Mouse (Mus musculus): ENCODE data around the gene Art4.
A peak's percentile ranks its signal among the peaks of the same experiment; 100 is the strongest.

Gene Art4

DNA sequence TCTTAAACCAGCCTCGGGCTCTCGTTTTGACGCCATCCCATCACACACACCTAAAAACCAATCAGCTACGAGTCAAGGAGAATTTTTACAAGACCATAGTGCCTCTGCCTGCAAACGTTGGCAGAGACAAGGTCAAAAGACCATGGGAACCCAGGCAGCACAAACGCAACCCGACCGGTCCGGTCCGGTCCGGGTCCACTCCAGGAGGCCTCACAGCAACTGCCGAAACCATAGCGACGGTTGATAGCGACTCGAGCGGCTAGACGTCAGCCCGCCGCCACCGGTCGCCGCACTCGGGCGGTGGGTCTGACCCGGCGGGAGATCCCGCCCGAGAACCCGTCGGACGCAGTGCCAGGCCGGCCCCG is 30.0 kb downstream of the Art4 start, which contains the start of gene BC049715:
TSS of gene BC049715 (plus strand) at position 111 of the 365 bp plus-strand sequence.
- no peak for DNase-seq (ENCODE audit: low read depth, low spot score)

- no peak for DNase-seq (ENCODE audit: low read depth, low spot score)
Observed at GRCm38 (mm10) chr6:136827116-136827515, 30.4 kb downstream of the Art4 start.

DNA sequence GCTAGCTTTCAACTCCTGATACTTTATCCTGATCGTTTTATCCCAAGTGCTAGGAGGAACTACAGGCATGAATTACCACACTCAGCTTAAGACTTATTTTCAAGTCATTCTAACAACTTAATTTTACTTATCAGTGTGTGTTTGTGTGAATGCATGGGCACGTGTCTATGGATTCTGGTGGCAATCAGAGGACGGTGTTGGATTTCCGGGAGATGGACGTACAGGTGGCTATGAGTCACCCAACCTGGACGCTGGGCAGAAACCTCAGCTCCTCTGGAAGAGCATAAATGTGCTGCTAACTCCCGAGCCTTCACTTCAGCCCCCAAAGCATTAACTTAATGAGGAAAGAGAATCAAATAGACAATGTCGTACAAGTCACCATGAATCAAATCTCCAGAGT is 32.5 kb downstream of the Art4 start:
- DNase-seq (ENCODE audit: low read depth, low spot score) = no peak

GRCm38 (mm10) chr6:136821086-136821485 is 36.4 kb downstream of the Art4 start:
- no peak for DNase-seq (ENCODE audit: low read depth, low spot score)

DNA sequence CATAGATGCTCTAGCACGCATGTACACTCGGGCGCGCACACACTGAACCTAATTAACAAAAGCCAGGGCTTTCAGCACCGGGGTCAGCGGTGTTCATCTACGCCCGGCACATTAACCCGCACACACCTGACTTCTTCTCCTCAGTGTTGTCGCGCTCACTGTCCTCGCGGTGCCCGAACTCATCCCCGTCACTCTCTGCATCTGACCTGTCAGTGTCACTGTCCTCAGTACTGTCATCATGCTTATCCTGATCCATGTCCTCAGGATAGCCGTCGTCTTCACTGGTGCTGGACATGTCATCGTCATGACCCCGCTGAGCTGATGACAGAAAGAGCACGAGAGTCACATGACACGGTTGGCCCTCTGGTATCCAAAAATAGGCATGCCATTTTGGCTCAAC is 37.2 kb downstream of the Art4 start:
- DNase-seq (ENCODE audit: low read depth, low spot score) = no peak

GRCm38 (mm10) chr6:136817549-136817948 is 40.0 kb downstream of the Art4 start:
- no peak for DNase-seq (ENCODE audit: low read depth, low spot score)

DNA sequence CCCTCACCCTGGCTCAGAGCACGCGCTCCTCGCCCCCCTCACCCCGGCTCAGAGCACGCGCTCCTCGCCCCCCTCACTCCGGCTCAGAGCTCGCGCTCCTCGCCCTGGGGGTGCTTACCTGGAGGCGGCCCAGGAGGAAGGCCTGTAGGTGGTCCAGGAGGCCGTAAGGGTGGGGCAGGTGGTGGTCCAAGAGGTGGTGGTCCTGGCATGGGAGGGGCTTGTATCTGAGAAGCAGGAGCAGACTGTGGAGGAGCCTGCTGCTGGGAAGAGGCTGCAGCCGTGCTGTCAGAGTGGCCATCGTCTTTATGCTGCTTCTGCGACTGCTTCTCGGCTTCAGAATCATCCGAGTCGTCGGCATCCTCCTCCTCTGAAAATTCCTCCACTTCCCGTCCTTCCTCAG is 40.7 kb downstream of the Art4 start:
- no peak for DNase-seq (ENCODE audit: low read depth, low spot score)

DNA sequence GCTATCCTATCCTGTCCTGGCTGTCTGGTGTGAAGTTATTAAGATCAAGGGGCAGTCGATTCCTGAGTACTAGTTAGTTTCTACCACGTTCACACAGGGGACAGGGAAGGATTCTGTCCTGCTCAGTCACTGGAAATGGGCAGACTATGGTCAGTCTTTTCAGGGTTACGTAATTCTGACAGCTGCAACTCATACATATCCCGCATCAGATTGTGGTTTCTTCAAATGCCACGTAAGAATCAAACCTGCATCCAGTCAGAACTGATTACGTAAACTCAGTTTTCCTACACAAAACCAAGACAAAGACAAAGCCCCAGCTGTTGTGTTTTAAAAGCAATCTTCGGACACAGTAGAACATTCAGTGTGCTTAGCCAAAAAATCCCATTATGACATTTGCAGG is 42.2 kb downstream of the Art4 start:
- no peak for DNase-seq (ENCODE audit: low read depth, low spot score)

GRCm38 (mm10) chr6:136813117-136813516 is 44.4 kb downstream of the Art4 start:
- DNase-seq (ENCODE audit: low read depth, low spot score) = no peak

DNA sequence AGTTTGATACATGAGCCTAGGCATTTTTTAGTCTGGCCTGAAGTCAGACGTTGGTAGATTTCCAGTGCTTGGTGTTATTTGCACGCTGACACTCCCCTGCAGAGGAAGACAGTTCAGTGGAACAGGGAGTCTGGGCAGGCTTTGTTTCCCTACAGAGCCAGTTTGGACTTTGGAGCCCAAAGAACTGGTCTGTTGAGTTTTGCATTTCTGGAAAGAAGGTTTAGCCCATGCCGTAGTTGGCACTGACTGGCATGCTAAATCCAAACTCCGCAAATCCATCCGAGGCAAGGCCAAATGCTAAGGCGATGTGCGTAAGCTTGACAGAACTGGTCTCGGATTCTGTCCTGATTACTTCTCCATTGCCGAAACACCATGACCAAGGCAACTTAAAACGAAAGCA is 46.3 kb downstream of the Art4 start:
- DNase-seq (ENCODE audit: low read depth, low spot score) = no peak

DNA sequence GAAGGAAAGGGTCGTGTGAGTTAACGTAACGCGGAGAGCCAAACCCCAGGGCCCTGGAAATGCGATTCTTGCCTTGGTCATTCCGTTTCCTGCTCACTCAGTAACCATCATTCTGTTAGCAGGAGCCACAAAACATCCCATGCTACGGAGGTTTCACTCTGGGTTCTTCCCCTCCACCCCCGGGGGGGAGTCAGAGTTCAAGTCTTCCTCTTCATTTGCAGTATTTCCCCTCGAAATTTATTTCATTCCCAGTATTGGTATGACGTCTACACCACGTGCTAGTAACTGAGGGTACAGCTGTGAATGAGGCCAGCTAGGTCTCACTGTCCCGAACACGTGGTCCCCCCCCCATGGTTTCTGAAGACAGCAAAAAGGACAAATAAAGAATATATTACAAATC is 47.9 kb downstream of the Art4 start:
- DNase-seq (ENCODE audit: low read depth, low spot score) = no peak

DNA sequence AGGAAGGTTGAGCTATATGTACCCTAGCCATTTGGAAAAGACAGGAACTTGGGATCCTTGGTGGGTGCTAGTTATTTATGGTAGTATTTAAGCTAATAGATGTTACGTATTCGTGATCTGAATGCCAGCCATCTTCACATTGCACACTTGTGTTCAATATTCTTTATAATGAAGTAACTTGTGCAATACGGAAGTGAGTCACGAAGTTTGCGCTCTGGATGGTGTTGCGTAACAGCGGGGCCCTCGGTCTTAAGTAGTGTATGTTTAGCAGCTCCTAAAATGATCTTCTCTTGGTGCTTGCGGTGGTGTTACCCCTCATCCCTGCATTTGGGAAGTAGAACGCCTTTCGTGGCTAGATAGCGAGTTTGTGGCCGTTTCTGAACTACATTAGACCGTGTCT is 48.5 kb downstream of the Art4 start:
- DNase-seq (ENCODE audit: low read depth, low spot score) = no peak

GRCm38 (mm10) chr6:136808631-136809046 is 48.9 kb downstream of the Art4 start:
- DNase-seq (ENCODE audit: low read depth, low spot score) = no peak

DNA sequence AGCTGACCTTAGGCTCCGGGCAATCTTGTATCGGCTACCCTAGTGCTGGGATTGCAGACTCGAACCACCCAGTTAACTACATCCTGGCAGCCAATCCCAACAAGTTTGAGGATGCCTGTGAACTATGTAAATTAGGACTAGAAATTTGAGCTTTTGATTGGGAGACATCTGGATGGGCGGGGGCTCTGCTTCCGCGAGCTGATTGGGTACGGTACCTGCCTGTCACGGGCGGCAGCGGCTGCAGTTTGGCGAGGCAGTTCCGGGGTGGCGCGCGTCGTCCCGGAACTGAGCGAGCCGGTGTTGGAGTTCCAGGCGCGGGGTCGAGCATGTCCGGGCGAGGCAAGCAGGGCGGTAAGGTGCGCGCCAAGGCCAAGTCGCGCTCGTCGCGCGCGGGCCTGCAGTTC is 49.5 kb downstream of the Art4 start, which contains the start of gene H2afj:
TSS of gene H2afj (plus strand) at position 231 of the 404 bp plus-strand sequence.
- DNase-seq (ENCODE audit: low read depth, low spot score) = peak; percentile 91

DNA sequence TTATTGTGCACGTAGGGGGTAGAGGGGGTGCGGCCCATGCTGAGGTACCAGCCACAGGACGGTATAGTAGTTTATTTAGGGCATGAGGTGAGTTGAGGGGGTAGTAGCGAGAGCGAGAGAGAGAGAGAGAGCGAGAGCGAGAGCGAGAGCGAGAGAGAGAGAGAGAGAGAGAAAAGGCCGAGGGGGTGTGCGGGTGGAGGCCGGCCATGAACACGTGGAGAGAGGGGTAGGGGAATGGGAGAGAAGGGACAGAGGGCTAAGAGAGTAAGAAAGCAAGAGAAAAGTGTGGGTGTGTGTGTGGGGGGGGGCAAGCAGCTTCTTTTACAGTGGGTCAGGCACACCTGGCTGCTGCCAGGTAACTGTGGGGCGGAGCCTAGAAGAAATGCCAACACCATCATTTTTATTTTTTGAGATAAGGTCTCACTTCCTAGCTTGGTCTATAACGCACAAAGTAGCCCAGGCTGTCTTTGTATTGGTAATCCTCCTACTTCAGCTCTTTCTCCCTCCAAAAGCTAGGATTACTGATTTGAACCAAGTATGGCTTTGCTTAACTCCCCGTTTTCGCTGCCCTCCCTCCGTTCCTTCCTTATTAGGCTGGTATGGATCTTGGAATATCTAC is 50.0 kb downstream of the Art4 start:
- no peak for DNase-seq (ENCODE audit: low read depth, low spot score)

GRCm38 (mm10) chr6:136806819-136807218 is 50.7 kb downstream of the Art4 start:
- no peak for DNase-seq (ENCODE audit: low read depth, low spot score)

DNA sequence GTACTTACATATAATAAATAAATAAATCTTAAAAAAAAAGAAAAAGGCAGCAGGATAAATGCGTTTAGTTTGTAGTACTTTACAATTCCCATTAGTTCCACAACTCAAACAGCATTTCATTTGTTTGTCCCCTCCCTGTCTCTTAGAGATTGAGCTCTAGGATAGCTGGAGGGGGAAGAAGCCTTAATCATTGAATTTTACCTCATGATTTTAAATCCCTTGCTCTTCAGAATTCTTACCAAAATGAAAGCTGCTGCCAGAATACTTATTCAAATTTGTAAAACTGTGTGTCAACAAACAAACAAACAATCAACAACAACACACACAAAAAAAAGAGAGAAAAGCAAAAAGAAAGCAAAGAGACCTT is 52.1 kb downstream of the Art4 start:
- no peak for DNase-seq (ENCODE audit: low read depth, low spot score)

DNA sequence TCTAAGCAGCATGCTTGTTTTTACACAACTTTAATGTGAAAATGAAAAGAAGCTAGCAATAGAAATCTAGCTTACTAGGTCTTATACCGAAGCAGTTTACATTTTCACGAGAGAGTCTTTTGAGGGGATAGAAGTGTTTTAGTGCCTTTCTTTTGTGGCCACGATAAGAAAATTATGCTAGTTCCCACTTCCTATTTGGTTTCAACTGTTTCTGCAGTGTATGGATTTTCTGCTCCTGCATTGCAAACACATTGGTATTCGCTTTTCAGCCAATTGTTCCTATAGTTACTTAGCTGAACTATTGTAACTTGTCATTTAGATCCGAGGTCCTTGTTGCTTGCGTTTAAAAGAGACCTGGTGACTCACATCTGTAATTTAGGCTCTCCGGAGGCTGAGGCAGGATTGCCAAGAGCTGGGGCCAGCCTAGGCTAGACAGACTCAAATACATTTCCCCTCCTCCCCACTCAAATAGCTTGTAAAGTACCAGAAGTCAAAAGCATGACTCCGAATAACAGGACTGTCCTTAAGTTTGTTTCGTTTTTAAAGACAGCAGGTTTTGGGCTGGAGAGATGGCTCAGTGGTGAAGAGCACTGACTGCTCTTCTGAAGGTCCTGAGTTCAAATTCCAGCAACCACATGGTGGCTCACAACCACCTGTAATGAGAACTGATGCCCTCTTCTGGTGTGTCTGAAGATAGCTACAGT is 52.7 kb downstream of the Art4 start:
- DNase-seq (ENCODE audit: low read depth, low spot score) = no peak

- DNase-seq (ENCODE audit: low read depth, low spot score) = peak; percentile 99
Observed at GRCm38 (mm10) chr6:136803739-136804633, 53.5 kb downstream of the Art4 start, which contains the start of gene Hist4h4. Hist4h4 (minus strand) TSS chr6:136804415.

- DNase-seq (ENCODE audit: low read depth, low spot score) = no peak
Observed at GRCm38 (mm10) chr6:136803093-136803738, 54.3 kb downstream of the Art4 start.

DNA sequence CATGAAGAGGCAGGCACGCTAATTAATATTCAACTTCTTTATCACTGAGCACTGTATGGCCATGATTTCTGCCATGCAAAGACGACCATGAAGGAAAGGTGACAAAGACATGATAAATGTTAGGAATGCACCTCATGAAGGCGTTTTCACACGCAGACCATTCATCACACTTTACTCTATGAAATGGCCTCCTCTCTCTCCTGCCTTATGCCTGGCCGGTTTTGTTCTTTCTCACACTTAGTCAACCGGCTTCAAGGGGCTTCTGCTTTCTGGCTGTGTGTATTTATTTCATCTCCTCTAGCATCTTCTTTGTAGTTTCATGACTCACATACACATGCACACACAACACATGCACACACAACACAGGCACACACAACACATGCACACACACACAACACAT is 56.3 kb downstream of the Art4 start:
- no peak for DNase-seq (ENCODE audit: low read depth, low spot score)

DNA sequence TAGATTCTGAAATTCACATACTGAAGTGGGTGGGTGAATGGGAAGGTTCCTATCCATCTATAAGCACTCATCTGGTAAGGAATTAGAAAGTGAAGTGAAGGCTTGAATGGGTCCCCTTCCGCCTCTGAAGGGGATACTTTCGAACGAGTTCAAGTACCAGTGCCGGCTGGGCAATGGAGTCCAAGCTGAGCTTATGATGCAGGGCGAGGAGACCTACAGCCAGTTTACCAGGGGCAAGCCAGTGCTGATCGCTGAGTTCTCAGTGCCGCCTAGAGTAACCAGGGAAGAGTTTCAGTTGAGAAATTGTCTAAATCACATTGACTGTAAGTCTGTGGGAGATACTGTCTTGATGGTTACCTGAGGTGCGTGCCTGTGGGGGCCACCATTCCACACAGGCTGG is 56.8 kb downstream of the Art4 start:
- no peak for DNase-seq (ENCODE audit: low read depth, low spot score)

Measured in embryo, embryonic 11.5 days (tissue).